Mouse (Mus musculus) heart, postnatal 0 days (tissue): ENCODE data around the gene Gm44965. TPM values are rescaled to one million over a fixed set of nuclear protein-coding genes. Genes with fewer than 3 reads are reported as not detected.
A peak's percentile ranks its signal among the peaks of the same experiment; 100 is the strongest.

Experiments used
- ATAC-seq: fragments of 200-750 bp; cut with Nextera tagmentation; 2 replicates; pipeline ENCODE4 v1.8.0; 2017; ENCODE audit warnings: low read depth, moderate number of reproducible peaks, moderate library complexity; ENCODE audit not compliant: insufficient read depth
- DNase-seq: peaks from one replicate; pipeline ENCODE4 v3.0.0-alpha.2; 2016; ENCODE audit warnings: low spot score
- H3K27ac ChIP-seq: fragments of 300-500 bp; sonication (generic); 2 replicates; pipeline ENCODE4 v1.5.1; 2014; ENCODE audit warnings: low read depth, mild to moderate bottlenecking
- H3K27me3 ChIP-seq: fragments of 300-500 bp; sonication (generic); 2 replicates; pipeline ENCODE4 v1.6.1; 2014; ENCODE audit warnings: low read length, mixed read lengths; ENCODE audit not compliant: control insufficient read depth, insufficient read depth
- H3K36me3 ChIP-seq: fragments of 300-500 bp; sonication (generic); replicated peaks from 2 replicates; pipeline ENCODE4 v1.6.1; 2014; ENCODE audit warnings: low read length, mixed read lengths; ENCODE audit not compliant: control insufficient read depth, insufficient read depth
- H3K4me1 ChIP-seq: fragments of 300-500 bp; sonication (generic); 2 replicates; pipeline ENCODE4 v1.6.1; 2014; ENCODE audit warnings: antibody characterized with exemption; ENCODE audit not compliant: control insufficient read depth, insufficient read depth
- H3K4me2 ChIP-seq: fragments of 300-500 bp; sonication (generic); 2 replicates; pipeline ENCODE4 v1.6.1; 2014; ENCODE audit warnings: low read depth, mild to moderate bottlenecking, low read length, moderate library complexity
- H3K4me3 ChIP-seq: fragments of 300-500 bp; sonication (generic); 2 replicates; pipeline ENCODE4 v1.5.1; 2014; ENCODE audit warnings: low read depth, low read length
- H3K9ac ChIP-seq: fragments of 300-500 bp; sonication (generic); replicated peaks from 2 replicates; pipeline ENCODE4 v1.6.1; 2014; ENCODE audit warnings: low read depth, low read length, mixed read lengths
- H3K9me3 ChIP-seq: fragments of 300-500 bp; sonication (generic); replicated peaks from 2 replicates; pipeline ENCODE4 v1.6.1; 2016; ENCODE audit warnings: low read length; ENCODE audit not compliant: control insufficient read depth
- CTCF ChIP-seq: IDR thresholded peaks from 2 replicates; pipeline ENCODE4 v1.5.1; 2016; ENCODE audit warnings: antibody characterized with exemption, control low read depth, low read depth
- EP300 ChIP-seq: IDR thresholded peaks from 2 replicates; pipeline ENCODE4 v1.6.1; 2016; ENCODE audit warnings: antibody characterized with exemption, low read depth
- WGBS: fragments of 180-500 bp; shearing (Covaris S2); extraction: QIAGEN DNeasy Blood & Tissue Kit; methylation state at CpG from one replicate; pipeline ENCODE4 v1.1.7; 2014; 5-methylcytosine and 5-hydroxymethylcytosine counted together
- polyA plus RNA-seq: library from polyadenylated mRNA; unstranded; fragments of >200 nt; fragmentation: Nextera tagmentation; extraction: Ambion mirVana; gene quantifications from 2 replicates; pipeline ENCODE4 v1.2.1, GENCODE M21; 2015
- total RNA-seq: library from RNA; depleted of rRNA; stranded (reverse); fragments of >200 nt; gene quantifications from 2 replicates; pipeline ENCODE4 v1.2.3, GENCODE M21; 2014; ENCODE audit warnings: low replicate concordance

The Gm44965 gene
- total and polyA plus RNA-seq, 2 experiments from 2014 or later = not detected

- Histone ChIP-seq H3K9ac (no peak overlapping the region), H3K27me3 (no peaks in the 10 kb centered on the region), H3K27ac (no peak overlapping the region), H3K36me3 (0 out of 2 replicates have a peak, but pooled peaks cover 5% of the 10 kb centered on the region), H3K4me3 (no peak overlapping the region), H3K4me2 (no peak overlapping the region), H3K9me3 (no peaks in the 10 kb centered on the region), H3K4me1 (no peaks in the 10 kb centered on the region; the same call in 1 of the 2 replicates)
- no peak for TF ChIP-seq CTCF
- DNase-seq (no peak), ATAC-seq (no peak)
- 61% methylated on average over 4 of the region's 4 CpGs for WGBS
Observed at GRCm38 (mm10) chr6:48646309-48646690, 52.6 kb downstream of the Gm44965 start.

GRCm38 (mm10) chr6:48646995-48647394 lies 53.3 kb downstream of the Gm44965 start, which contains the start of gene Gimap8:
Gimap8 (plus strand) TSS chr6:48647234.
- H3K9ac ChIP-seq = peak within 1 kb of the TSS; percentile 26; the same call in 1 of the 2 replicates
- no peak for TF ChIP-seq EP300
- TF ChIP-seq CTCF = peak; percentile 63
- peak within 1 kb of the TSS; percentile 48; the same call in 1 of the 2 replicates for H3K27ac ChIP-seq
- WGBS = 31% methylated on average over 3 of the region's 3 CpGs
- peak; percentile 61 for DNase-seq
- no peaks in the 10 kb centered on the region for H3K27me3 ChIP-seq
- peak within 1 kb of the TSS; percentile 25 for H3K4me3 ChIP-seq
- ATAC-seq = peak; percentile 70
- peak within 1 kb of the TSS; percentile 49 for H3K4me2 ChIP-seq
- H3K9me3 ChIP-seq = no peaks in the 10 kb centered on the region
- H3K36me3 ChIP-seq = 0 out of 2 replicates have a peak, but pooled peaks cover 5% of the 10 kb centered on the region
- no peaks in the 10 kb centered on the region; the same call in 1 of the 2 replicates for H3K4me1 ChIP-seq

GRCm38 (mm10) chr6:48647611-48648010 lies 53.9 kb downstream of the Gm44965 start:
- Histone ChIP-seq H3K4me3 (peak overlapping the region; percentile 25), H3K4me1 (no peaks in the 10 kb centered on the region; the same call in 1 of the 2 replicates), H3K27ac (peak overlapping the region; percentile 48; the same call in 1 of the 2 replicates), H3K36me3 (0 out of 2 replicates have a peak, but pooled peaks cover 5% of the 10 kb centered on the region), H3K9ac (peak overlapping the region; percentile 26; the same call in 1 of the 2 replicates), H3K27me3 (no peaks in the 10 kb centered on the region), H3K4me2 (peak overlapping the region; percentile 49), H3K9me3 (no peaks in the 10 kb centered on the region)
- DNase-seq (no peak), ATAC-seq (no peak)
- WGBS = 73% methylated on average over 2 of the region's 2 CpGs
- TF ChIP-seq EP300 = no peak
- TF ChIP-seq CTCF = no peak

GRCm38 (mm10) chr6:48648779-48649178 lies 55.0 kb downstream of the Gm44965 start:
- DNase-seq (no peak), ATAC-seq (no peak)
- TF ChIP-seq CTCF (no peak), EP300 (no peak)
- Histone ChIP-seq H3K9me3 (no peaks in the 10 kb centered on the region), H3K4me3 (no peak overlapping the region), H3K27me3 (no peaks in the 10 kb centered on the region), H3K4me1 (no peaks in the 10 kb centered on the region; the same call in 1 of the 2 replicates), H3K4me2 (no peak overlapping the region), H3K27ac (no peak overlapping the region), H3K36me3 (0 out of 2 replicates have a peak, but pooled peaks cover 5% of the 10 kb centered on the region), H3K9ac (no peak overlapping the region)
- WGBS = 79% methylated on average over 4 of the region's 4 CpGs

GRCm38 (mm10) chr6:48650041-48650440 lies 56.3 kb downstream of the Gm44965 start:
- WGBS = 85% methylated on average over 9 of the region's 9 CpGs
- Histone ChIP-seq H3K4me2 (no peak overlapping the region), H3K4me3 (no peak overlapping the region), H3K27me3 (no peaks in the 10 kb centered on the region), H3K4me1 (no peaks in the 10 kb centered on the region; the same call in 1 of the 2 replicates), H3K36me3 (0 out of 2 replicates have a peak, but pooled peaks cover 5% of the 10 kb centered on the region), H3K27ac (no peak overlapping the region), H3K9me3 (no peaks in the 10 kb centered on the region), H3K9ac (no peak overlapping the region)
- no peak for ATAC-seq
- TF ChIP-seq EP300 = no peak
- TF ChIP-seq CTCF = no peak
- DNase-seq = no peak

- Histone ChIP-seq H3K27me3 (no peaks in the 10 kb centered on the region), H3K4me1 (no peaks in the 10 kb centered on the region), H3K9ac (no peak overlapping the region), H3K9me3 (no peaks in the 10 kb centered on the region), H3K4me3 (no peak overlapping the region), H3K4me2 (no peak overlapping the region), H3K27ac (no peak overlapping the region), H3K36me3 (no peaks in the 10 kb centered on the region)
- 75% methylated on average over 5 of the region's 5 CpGs for WGBS
- no peak for TF ChIP-seq CTCF
- no peak for TF ChIP-seq EP300
- ATAC-seq = no peak
- no peak for DNase-seq
Observed at GRCm38 (mm10) chr6:48658721-48659120, 65.0 kb downstream of the Gm44965 start.
